Mouse (Mus musculus) myocyte (in vitro differentiated cells): Measurements from ENCODE around the gene Psma2. TPM values are rescaled to one million over a fixed set of nuclear protein-coding genes. Genes with fewer than 3 reads are reported as not detected.

Experiments used
- H3K27me3 ChIP-seq: one replicate; pipeline ENCODE4 v1.6.1; 2011; ENCODE audit not compliant: control insufficient read depth, insufficient read depth, insufficient read length
- H3K36me3 ChIP-seq: one replicate; pipeline ENCODE4 v1.6.1; 2011; ENCODE audit not compliant: control insufficient read depth, insufficient read depth
- H3K4me2 ChIP-seq: one replicate; pipeline ENCODE4 v1.6.1; 2011; ENCODE audit warnings: low read depth, control low read depth
- H3K4me3 ChIP-seq: one replicate; pipeline ENCODE4 v1.5.1; 2011; ENCODE audit warnings: mild to moderate bottlenecking, control low read depth, moderate library complexity
- H3K79me2 ChIP-seq: one replicate; pipeline ENCODE4 v1.6.1; 2011; ENCODE audit not compliant: control insufficient read depth, insufficient read depth
- H3ac ChIP-seq: one replicate; pipeline ENCODE4 v1.6.1; 2011; ENCODE audit not compliant: control insufficient read depth, insufficient read length
- CEBPB ChIP-seq: IDR thresholded peaks from 2 replicates; pipeline ENCODE4 v1.6.1; 2011; ENCODE audit warnings: mild to moderate bottlenecking, moderate library complexity; ENCODE audit not compliant: poor library complexity, insufficient read depth, severe bottlenecking
- E2F4 ChIP-seq: IDR thresholded peaks from one replicate; pipeline ENCODE4 v1.6.1; 2011; ENCODE audit warnings: mild to moderate bottlenecking, control low read depth, moderate library complexity; ENCODE audit not compliant: insufficient read depth
- MAX ChIP-seq: IDR thresholded peaks from one replicate; pipeline ENCODE4 v1.6.1; 2011; ENCODE audit warnings: low read depth, mild to moderate bottlenecking, control low read depth
- MYOD1 ChIP-seq, 3 experiments: IDR thresholded peaks; one replicate each; pipeline ENCODE4 v1.6.1; 2011; ENCODE audit warnings: control low read depth in 2 of 3, low read depth in 2 of 3, mild to moderate bottlenecking in 2 of 3, moderate library complexity in 1 of 3; ENCODE audit not compliant: insufficient read length in 2 of 3, control insufficient read depth in 1 of 3
- MYOG ChIP-seq, 3 experiments: IDR thresholded peaks; one replicate each; pipeline ENCODE4 v1.6.1; 2011; ENCODE audit warnings: control low read depth in 2 of 3, low read depth in 2 of 3, mild to moderate bottlenecking in 2 of 3; ENCODE audit not compliant: insufficient read length in 2 of 3, control insufficient read depth in 1 of 3, insufficient read depth in 1 of 3
- POLR2A ChIP-seq: IDR thresholded peaks from one replicate; pipeline ENCODE4 v1.6.1; 2011; ENCODE audit warnings: low read depth, mild to moderate bottlenecking, control low read depth, moderate library complexity; ENCODE audit not compliant: insufficient read length
- POLR2AphosphoS2 ChIP-seq: IDR thresholded peaks from one replicate; pipeline ENCODE4 v1.6.1; 2011; ENCODE audit warnings: low read depth, control low read depth; ENCODE audit not compliant: insufficient read length
- REST ChIP-seq: IDR thresholded peaks from one replicate; pipeline ENCODE4 v1.6.1; 2011; ENCODE audit warnings: mild to moderate bottlenecking, control low read depth, moderate library complexity; ENCODE audit not compliant: insufficient read depth, insufficient read length
- SRF ChIP-seq: IDR thresholded peaks from one replicate; pipeline ENCODE4 v1.6.1; 2011; ENCODE audit warnings: low read depth; ENCODE audit not compliant: control insufficient read depth, insufficient read length
- TCF12 ChIP-seq: IDR thresholded peaks from one replicate; pipeline ENCODE4 v1.6.1; 2011; ENCODE audit warnings: mild to moderate bottlenecking, control low read depth; ENCODE audit not compliant: poor library complexity, insufficient read depth, severe bottlenecking
- TCF3 ChIP-seq: IDR thresholded peaks from one replicate; pipeline ENCODE4 v1.6.1; 2011; ENCODE audit warnings: low read depth, control low read depth; ENCODE audit not compliant: insufficient read length
- USF1 ChIP-seq: IDR thresholded peaks from one replicate; pipeline ENCODE4 v1.6.1; 2011; ENCODE audit warnings: low read depth, mild to moderate bottlenecking, control low read depth, moderate library complexity
- polyA plus RNA-seq: library from polyadenylated mRNA; unstranded; fragments of >200 nt; fragmentation: generic; extraction: Trizol; gene quantifications from one replicate; pipeline ENCODE4 v1.2.1, GENCODE M21; 2012; ENCODE audit warnings: missing spikeins

Gene Psma2
- polyA plus RNA-seq: 85.8 TPM

DNA sequence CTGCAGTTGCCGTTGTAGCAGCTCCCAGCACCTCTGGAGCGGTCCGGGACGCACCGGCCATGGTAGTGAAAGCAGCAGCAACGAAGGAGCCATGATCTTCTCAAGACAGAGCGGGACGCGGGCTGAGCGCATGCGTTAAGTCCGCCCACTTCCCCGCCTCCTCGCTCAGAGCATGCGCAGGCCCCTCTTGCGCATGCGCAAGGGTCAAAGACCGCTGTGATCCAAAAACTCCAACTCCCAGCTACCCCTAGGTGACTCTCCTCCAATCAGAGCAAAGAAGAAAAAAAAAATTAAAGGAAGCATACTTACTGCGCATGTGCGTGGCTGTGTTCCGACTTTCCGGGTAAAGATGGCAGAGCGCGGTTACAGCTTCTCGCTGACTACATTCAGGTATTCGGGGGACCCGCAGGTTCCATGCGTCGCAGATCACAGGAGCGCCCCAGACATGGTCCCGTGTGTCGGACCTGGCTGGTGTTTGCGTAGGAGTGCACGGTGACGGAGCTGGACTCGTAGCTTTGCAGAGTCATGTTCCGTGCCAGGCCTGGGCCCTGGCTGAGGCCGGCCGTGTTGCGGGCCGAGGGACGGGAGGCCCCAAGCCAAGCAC is at the start of gene Psma2, which contains the start of gene Mrpl32:
TSS of gene Psma2 (plus strand) at position 315 of the 604 bp plus-strand sequence.
TSS of gene Mrpl32 (minus strand) at position 240 of the 604 bp plus-strand sequence.
- Histone ChIP-seq H3K27me3 (no peaks in the 10 kb centered on the region), H3K4me3 (peak within 1 kb of the TSS; percentile 80), H3K79me2 (peaks cover 53% of the 10 kb centered on the region), H3K4me2 (peak within 1 kb of the TSS; percentile 65), H3ac (peak within 1 kb of the TSS; percentile 85), H3K36me3 (peaks cover 39% of the 10 kb centered on the region)
- TF ChIP-seq SRF (peak; percentile 6), E2F4 (no peak), USF1 (no peak), CEBPB (no peak), TCF12 (no peak), MYOG (IDR thresholded peaks at IDR 0.05; ENCODE audit: control insufficient read depth in 1 of 3, insufficient read depth in 1 of 3, insufficient read length in 2 of 3, low read depth in 2 of 3) (no peak), MYOD1 (IDR thresholded peaks at IDR 0.05; ENCODE audit: control insufficient read depth in 1 of 3, insufficient read length in 2 of 3, low read depth in 2 of 3) (peak in 1 of 3 experiments; percentile 16), TCF3 (no peak), POLR2AphosphoS2 (peak; percentile 97), POLR2A (peak; percentile 93), REST (peak; percentile 8), MAX (no peak)

GRCm38 (mm10) chr13:14574128-14574527 is 38.9 kb upstream of the Psma2 start:
- no peak for TF ChIP-seq MYOG (IDR thresholded peaks at IDR 0.05; ENCODE audit: control insufficient read depth in 1 of 3, insufficient read depth in 1 of 3, insufficient read length in 2 of 3, low read depth in 2 of 3)
- no peak for TF ChIP-seq MAX
- TF ChIP-seq USF1: no peak
- TF ChIP-seq SRF: no peak
- TF ChIP-seq POLR2A: no peak
- no peak for TF ChIP-seq POLR2AphosphoS2
- TF ChIP-seq REST: no peak
- no peak overlapping the region for H3ac ChIP-seq
- H3K79me2 ChIP-seq: no peaks in the 10 kb centered on the region
- no peaks in the 10 kb centered on the region for H3K27me3 ChIP-seq
- no peak overlapping the region for H3K4me3 ChIP-seq
- H3K36me3 ChIP-seq: no peaks in the 10 kb centered on the region
- H3K4me2 ChIP-seq: no peak overlapping the region

DNA sequence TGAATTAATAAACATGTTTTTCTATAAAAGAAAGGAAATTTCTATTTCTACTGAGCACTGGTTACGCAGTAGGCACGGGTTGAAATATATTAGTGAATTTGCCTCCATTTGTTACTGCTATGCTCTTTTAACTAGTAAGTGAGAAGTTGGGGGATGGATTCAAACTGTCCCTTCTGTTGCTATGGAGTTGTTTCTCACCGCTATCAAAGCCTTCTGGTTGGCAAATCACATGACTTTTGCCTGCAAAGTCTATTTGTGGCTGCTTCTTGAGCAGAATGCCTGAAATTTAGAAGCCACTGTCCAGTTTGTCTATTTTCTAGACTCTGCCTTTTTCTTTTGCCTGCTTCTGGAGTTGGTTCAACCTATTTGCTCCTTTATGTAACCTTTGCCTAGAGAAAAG is 32.6 kb upstream of the Psma2 start:
- Histone ChIP-seq H3K27me3 (no peaks in the 10 kb centered on the region), H3K4me3 (no peak overlapping the region), H3ac (no peak overlapping the region), H3K36me3 (no peaks in the 10 kb centered on the region), H3K79me2 (no peaks in the 10 kb centered on the region), H3K4me2 (no peak overlapping the region)
- TF ChIP-seq REST: no peak
- TF ChIP-seq TCF12: no peak
- no peak for TF ChIP-seq CEBPB
- TF ChIP-seq MAX: no peak
- no peak for TF ChIP-seq TCF3
- TF ChIP-seq SRF: no peak
- no peak for TF ChIP-seq E2F4
- no peak for TF ChIP-seq MYOD1 (IDR thresholded peaks at IDR 0.05; ENCODE audit: control insufficient read depth in 1 of 3, insufficient read length in 2 of 3, low read depth in 2 of 3)
- no peak for TF ChIP-seq MYOG (IDR thresholded peaks at IDR 0.05; ENCODE audit: control insufficient read depth in 1 of 3, insufficient read depth in 1 of 3, insufficient read length in 2 of 3, low read depth in 2 of 3)
- TF ChIP-seq USF1: no peak
- TF ChIP-seq POLR2AphosphoS2: no peak
- no peak for TF ChIP-seq POLR2A

- Histone ChIP-seq H3K79me2 (no peaks in the 10 kb centered on the region), H3ac (no peak overlapping the region), H3K36me3 (no peaks in the 10 kb centered on the region), H3K4me3 (no peak overlapping the region), H3K4me2 (no peak overlapping the region), H3K27me3 (no peaks in the 10 kb centered on the region)
- TF ChIP-seq MYOG (IDR thresholded peaks at IDR 0.05; ENCODE audit: control insufficient read depth in 1 of 3, insufficient read depth in 1 of 3, insufficient read length in 2 of 3, low read depth in 2 of 3) (no peak), SRF (no peak), TCF12 (no peak), MAX (no peak), CEBPB (no peak), REST (no peak), E2F4 (no peak), MYOD1 (IDR thresholded peaks at IDR 0.05; ENCODE audit: control insufficient read depth in 1 of 3, insufficient read length in 2 of 3, low read depth in 2 of 3) (no peak), USF1 (no peak), TCF3 (no peak), POLR2AphosphoS2 (no peak), POLR2A (no peak)
Observed at GRCm38 (mm10) chr13:14602744-14603143, 10.3 kb upstream of the Psma2 start.

DNA sequence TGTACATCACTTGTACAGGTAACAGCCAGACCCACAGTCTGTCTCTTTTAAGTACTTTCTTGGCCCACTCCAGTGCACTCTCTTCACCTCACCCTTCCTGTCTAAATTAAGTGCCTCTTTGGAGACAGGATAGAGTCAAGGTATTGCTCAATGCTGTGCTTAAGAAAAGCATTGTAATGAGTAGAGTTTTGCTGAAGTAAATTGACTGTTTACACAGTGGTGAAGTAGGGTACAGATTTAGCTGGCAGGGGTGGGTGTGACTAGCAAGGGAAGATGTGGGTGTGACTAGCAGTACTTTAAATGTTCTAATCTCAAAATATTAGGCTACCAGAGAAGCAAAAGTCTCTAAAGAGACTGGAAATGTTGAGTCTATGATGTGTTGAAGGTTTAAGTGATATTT is 5.4 kb upstream of the Psma2 start:
- H3ac ChIP-seq: no peak overlapping the region
- H3K36me3 ChIP-seq: peaks cover 26% of the 10 kb centered on the region
- TF ChIP-seq TCF12: no peak
- no peak for TF ChIP-seq REST
- TF ChIP-seq E2F4: no peak
- no peak for TF ChIP-seq MAX
- no peak for TF ChIP-seq USF1
- no peak for TF ChIP-seq POLR2AphosphoS2
- no peak for TF ChIP-seq MYOG (IDR thresholded peaks at IDR 0.05; ENCODE audit: control insufficient read depth in 1 of 3, insufficient read depth in 1 of 3, insufficient read length in 2 of 3, low read depth in 2 of 3)
- no peak for TF ChIP-seq MYOD1 (IDR thresholded peaks at IDR 0.05; ENCODE audit: control insufficient read depth in 1 of 3, insufficient read length in 2 of 3, low read depth in 2 of 3)
- no peak for TF ChIP-seq CEBPB
- H3K4me3 ChIP-seq: no peak overlapping the region
- H3K4me2 ChIP-seq: no peak overlapping the region
- H3K79me2 ChIP-seq: peaks cover 16% of the 10 kb centered on the region
- H3K27me3 ChIP-seq: no peaks in the 10 kb centered on the region
